Mouse (Mus musculus) heart, postnatal 0 days (tissue): ENCODE results near the gene Aox1.

Source experiments
- CTCF ChIP-seq: IDR thresholded peaks from 2 replicates; pipeline ENCODE4 v1.5.1; 2016; ENCODE audit warnings: antibody characterized with exemption, control low read depth, low read depth
- EP300 ChIP-seq: IDR thresholded peaks from 2 replicates; pipeline ENCODE4 v1.6.1; 2016; ENCODE audit warnings: antibody characterized with exemption, low read depth

GRCm38 (mm10) chr1:58111315-58111714 is 81.6 kb downstream of the Aox1 start:
- TF ChIP-seq EP300 (no peak), CTCF (no peak)
